Mouse (Mus musculus) hindbrain, postnatal 0 days (tissue): Measurements from ENCODE around the gene Kcnip1. TPM values are rescaled to one million over a fixed set of nuclear protein-coding genes. Genes with fewer than 3 reads are reported as not detected.

Experiments
- ATAC-seq: fragments of 200-750 bp; cut with Nextera tagmentation; 2 replicates; pipeline ENCODE4 v1.8.0; 2017; ENCODE audit warnings: mild to moderate bottlenecking, moderate TSS enrichment, moderate library complexity
- DNase-seq: peaks from one replicate; pipeline ENCODE4 v3.0.0-alpha.2; 2015; ENCODE audit warnings: low spot score
- H3K27ac ChIP-seq: fragments of 300-500 bp; sonication (generic); 2 replicates; pipeline ENCODE4 v1.5.1; 2014; ENCODE audit warnings: mild to moderate bottlenecking
- H3K27me3 ChIP-seq: fragments of 300-500 bp; sonication (generic); 2 replicates; pipeline ENCODE4 v1.6.1; 2014; ENCODE audit warnings: low read length, mixed read lengths; ENCODE audit not compliant: insufficient read depth
- H3K36me3 ChIP-seq: fragments of 300-500 bp; sonication (generic); 2 replicates; pipeline ENCODE4 v1.6.1; 2014; ENCODE audit warnings: low read length, mixed read lengths; ENCODE audit not compliant: insufficient read depth
- H3K4me1 ChIP-seq: fragments of 300-500 bp; sonication (generic); 2 replicates; pipeline ENCODE4 v1.6.1; 2014; ENCODE audit warnings: antibody characterized with exemption, low read length, mixed read lengths; ENCODE audit not compliant: insufficient read depth
- H3K4me2 ChIP-seq: fragments of 300-500 bp; sonication (generic); 2 replicates; pipeline ENCODE4 v1.6.1; 2014; ENCODE audit warnings: low read depth, mild to moderate bottlenecking, low read length, moderate library complexity, mixed read lengths
- H3K4me3 ChIP-seq: fragments of 300-500 bp; sonication (generic); 2 replicates; pipeline ENCODE4 v1.5.1; 2014; ENCODE audit warnings: low read length
- H3K9ac ChIP-seq: fragments of 300-500 bp; sonication (generic); replicated peaks from 2 replicates; pipeline ENCODE4 v1.6.1; 2014; ENCODE audit warnings: mild to moderate bottlenecking, low read length, moderate library complexity, mixed read lengths
- H3K9me3 ChIP-seq: fragments of 300-500 bp; sonication (generic); 2 replicates; pipeline ENCODE4 v1.6.1; 2016; ENCODE audit warnings: low read length, mixed read lengths
- CTCF ChIP-seq: IDR thresholded peaks from 2 replicates; pipeline ENCODE4 v1.5.1; 2016; ENCODE audit warnings: antibody characterized with exemption, control low read depth, low read depth
- WGBS: fragments of 180-500 bp; shearing (Covaris S2); extraction: QIAGEN DNeasy Blood & Tissue Kit; methylation state at CpG from one replicate; pipeline ENCODE4 v1.1.7; 2014; 5-methylcytosine and 5-hydroxymethylcytosine counted together
- polyA plus RNA-seq: library from polyadenylated mRNA; unstranded; fragments of >200 nt; fragmentation: Nextera tagmentation; extraction: Ambion mirVana; gene quantifications from 2 replicates; pipeline ENCODE4 v1.2.1, GENCODE M21; 2015
- total RNA-seq: library from RNA; depleted of rRNA; stranded (reverse); fragments of >200 nt; gene quantifications from 2 replicates; pipeline ENCODE4 v1.2.3, GENCODE M21; 2014

Kcnip1 gene
- total and polyA plus RNA-seq, 2 experiments from 2014 or later, result 66.8 to 132 TPM

- no peak for ATAC-seq
- no peak overlapping the region for H3K9ac ChIP-seq
Observed at GRCm38 (mm10) chr11:33860905-33861582, 131.9 kb downstream of the Kcnip1 start.

GRCm38 (mm10) chr11:33849614-33850013 lies 143.3 kb downstream of the Kcnip1 start:
- Histone ChIP-seq H3K4me2 (no peak overlapping the region), H3K4me1 (peaks cover 15% of the 10 kb centered on the region; the same call in 1 of the 2 replicates), H3K27me3 (0 out of 2 replicates have a peak, but pooled peaks cover 3% of the 10 kb centered on the region), H3K9me3 (no peaks in the 10 kb centered on the region), H3K27ac (no peak overlapping the region), H3K4me3 (no peak overlapping the region), H3K36me3 (no peaks in the 10 kb centered on the region), H3K9ac (no peak overlapping the region)
- no peak for TF ChIP-seq CTCF
- DNase-seq (peak; percentile 75), ATAC-seq (peak; percentile 65)
- 29% methylated on average over 11 of the region's 11 CpGs for WGBS

More at GRCm38 (mm10) chr11:33860905-33861582, 131.9 kb downstream of the Kcnip1 start:
- H3K9me3 ChIP-seq, result no peaks in the 10 kb centered on the region
- H3K4me3 ChIP-seq, result no peak overlapping the region
- DNase-seq, result no peak
- H3K4me1 ChIP-seq, result no peaks in the 10 kb centered on the region
- WGBS, result 65% methylated on average over 4 of the region's 4 CpGs
- H3K27me3 ChIP-seq, result no peaks in the 10 kb centered on the region
- no peak overlapping the region for H3K4me2 ChIP-seq
- H3K36me3 ChIP-seq, result no peaks in the 10 kb centered on the region
- no peak for TF ChIP-seq CTCF
- no peak overlapping the region for H3K27ac ChIP-seq

GRCm38 (mm10) chr11:33848685-33849084 lies 144.3 kb downstream of the Kcnip1 start:
- H3K36me3 ChIP-seq, result no peaks in the 10 kb centered on the region
- H3K27ac ChIP-seq, result no peak overlapping the region
- H3K4me3 ChIP-seq, result no peak overlapping the region
- no peaks in the 10 kb centered on the region for H3K9me3 ChIP-seq
- TF ChIP-seq CTCF, result no peak
- no peak overlapping the region for H3K9ac ChIP-seq
- H3K4me1 ChIP-seq, result peaks cover 15% of the 10 kb centered on the region; the same call in 1 of the 2 replicates
- DNase-seq, result no peak
- WGBS, result 93% methylated on average over 3 of the region's 3 CpGs
- H3K4me2 ChIP-seq, result no peak overlapping the region
- 0 out of 2 replicates have a peak, but pooled peaks cover 3% of the 10 kb centered on the region for H3K27me3 ChIP-seq
- ATAC-seq, result no peak

GRCm38 (mm10) chr11:33845931-33846330 lies 147.0 kb downstream of the Kcnip1 start:
- Histone ChIP-seq H3K9ac (no peak overlapping the region), H3K4me3 (no peak overlapping the region), H3K4me2 (no peak overlapping the region), H3K36me3 (no peaks in the 10 kb centered on the region), H3K9me3 (no peaks in the 10 kb centered on the region), H3K4me1 (peaks cover 19% of the 10 kb centered on the region), H3K27me3 (0 out of 2 replicates have a peak, but pooled peaks cover 3% of the 10 kb centered on the region), H3K27ac (no peak overlapping the region)
- TF ChIP-seq CTCF, result peak; percentile 24; the same call in 1 of the 2 replicates
- 75% methylated on average over 5 of the region's 5 CpGs for WGBS
- ATAC-seq (no peak), DNase-seq (no peak)

- TF ChIP-seq CTCF, result no peak
- WGBS, result 1% methylated on average over 49 of the region's 52 CpGs
- ATAC-seq, result peak; percentile 87
- no peaks in the 10 kb centered on the region for H3K9me3 ChIP-seq
- no peaks in the 10 kb centered on the region for H3K36me3 ChIP-seq
- peak overlapping the region; percentile 79 for H3K4me2 ChIP-seq
- H3K27ac ChIP-seq, result peak overlapping the region; percentile 72
- peak overlapping the region; percentile 48 for H3K4me3 ChIP-seq
- H3K9ac ChIP-seq, result peak overlapping the region; percentile 65
- peaks cover 18% of the 10 kb centered on the region for H3K4me1 ChIP-seq
- 0 out of 2 replicates have a peak, but pooled peaks cover 3% of the 10 kb centered on the region for H3K27me3 ChIP-seq
- DNase-seq, result peak; percentile 77
Observed at GRCm38 (mm10) chr11:33843294-33843864, 149.6 kb downstream of the Kcnip1 start.

- no peak overlapping the region for H3K9ac ChIP-seq
- H3K27ac ChIP-seq, result no peak overlapping the region
- 79% methylated on average over 3 of the region's 3 CpGs for WGBS
- no peak overlapping the region for H3K4me3 ChIP-seq
- peaks cover 21% of the 10 kb centered on the region for H3K4me1 ChIP-seq
- no peaks in the 10 kb centered on the region for H3K36me3 ChIP-seq
- ATAC-seq (no peak), DNase-seq (no peak)
- peak overlapping the region; percentile 11; the same call in 1 of the 2 replicates for H3K4me2 ChIP-seq
- no peaks in the 10 kb centered on the region for H3K27me3 ChIP-seq
- TF ChIP-seq CTCF, result no peak
- H3K9me3 ChIP-seq, result no peaks in the 10 kb centered on the region
Observed at GRCm38 (mm10) chr11:33839049-33839448, 153.9 kb downstream of the Kcnip1 start.

- H3K36me3 ChIP-seq, result no peaks in the 10 kb centered on the region
- H3K4me3 ChIP-seq, result no peak overlapping the region
- WGBS, result 85% methylated on average over 2 of the region's 2 CpGs
- H3K9ac ChIP-seq, result no peak overlapping the region
- DNase-seq (no peak), ATAC-seq (no peak)
- no peak overlapping the region for H3K4me2 ChIP-seq
- H3K27ac ChIP-seq, result no peak overlapping the region
- no peaks in the 10 kb centered on the region for H3K9me3 ChIP-seq
- peaks cover 18% of the 10 kb centered on the region for H3K4me1 ChIP-seq
- TF ChIP-seq CTCF, result no peak
- H3K27me3 ChIP-seq, result no peaks in the 10 kb centered on the region
Observed at GRCm38 (mm10) chr11:33829774-33830173, 163.2 kb downstream of the Kcnip1 start.
